Mouse (Mus musculus) hindbrain, embryonic 10.5 days (tissue): ENCODE data around the gene Cmtm4. TPM values are rescaled to one million over a fixed set of nuclear protein-coding genes. Genes with fewer than 3 reads are reported as not detected.

Experiments used
- DNase-seq: peaks from one replicate; pipeline ENCODE4 v3.0.0-alpha.2; 2017; ENCODE audit warnings: low spot score
- H3K27ac ChIP-seq: fragments of 300-500 bp; sonication (generic); 2 replicates; pipeline ENCODE4 v1.5.1; 2016; ENCODE audit warnings: mild to moderate bottlenecking, moderate library complexity
- H3K27me3 ChIP-seq: fragments of 300-500 bp; sonication (generic); 2 replicates; pipeline ENCODE4 v1.6.1; 2016; ENCODE audit warnings: mild to moderate bottlenecking; ENCODE audit not compliant: poor library complexity, insufficient read depth, severe bottlenecking
- H3K36me3 ChIP-seq: fragments of 300-500 bp; sonication (generic); 2 replicates; pipeline ENCODE4 v1.6.1; 2016; ENCODE audit warnings: mild to moderate bottlenecking, moderate library complexity
- H3K4me1 ChIP-seq: fragments of 300-500 bp; sonication (generic); replicated peaks from 2 replicates; pipeline ENCODE4 v1.6.1; 2016; ENCODE audit warnings: mild to moderate bottlenecking
- H3K4me3 ChIP-seq: fragments of 300-500 bp; sonication (generic); 2 replicates; pipeline ENCODE4 v1.5.1; 2016; ENCODE audit warnings: mild to moderate bottlenecking, moderate library complexity
- H3K9me3 ChIP-seq: fragments of 300-500 bp; sonication (generic); 2 replicates; pipeline ENCODE4 v1.6.1; 2016; ENCODE audit warnings: mild to moderate bottlenecking, moderate library complexity
- WGBS: fragments of 180-500 bp; shearing (Covaris S2); methylation state at CpG from one replicate; pipeline ENCODE4 v1.1.7; 2016; 5-methylcytosine and 5-hydroxymethylcytosine counted together
- polyA plus RNA-seq: library from polyadenylated mRNA; unstranded; fragments of >200 nt; fragmentation: Nextera tagmentation; extraction: Ambion mirVana; gene quantifications from 2 replicates; pipeline ENCODE4 v1.2.1, GENCODE M21; 2016

Cmtm4 gene
- polyA plus RNA-seq, 1 experiment from 2014 or later, result 1.9 TPM

- H3K36me3 ChIP-seq, result peaks cover 100% of the 10 kb centered on the region
- H3K4me1 ChIP-seq, result no peaks in the 10 kb centered on the region
- H3K27ac ChIP-seq, result no peak overlapping the region
- 94% methylated on average over 6 of the region's 6 CpGs for WGBS
- H3K9me3 ChIP-seq, result no peaks in the 10 kb centered on the region; the same call in 1 of the 2 replicates
- H3K27me3 ChIP-seq, result no peaks in the 10 kb centered on the region
- DNase-seq, result no peak
- no peak overlapping the region for H3K4me3 ChIP-seq
These were observed 37.0 kb upstream of the Cmtm4 start for GRCm38 (mm10) chr8:104432656-104433055.

- no peak overlapping the region for H3K27ac ChIP-seq
- H3K4me3 ChIP-seq, result no peak overlapping the region
- H3K27me3 ChIP-seq, result no peaks in the 10 kb centered on the region
- no peak for DNase-seq
- 89% methylated on average over 7 of the region's 7 CpGs for WGBS
- H3K36me3 ChIP-seq, result peaks cover 100% of the 10 kb centered on the region
- no peaks in the 10 kb centered on the region for H3K4me1 ChIP-seq
- no peaks in the 10 kb centered on the region; the same call in 1 of the 2 replicates for H3K9me3 ChIP-seq
These were observed 34.6 kb upstream of the Cmtm4 start for GRCm38 (mm10) chr8:104430230-104430629.

- Histone ChIP-seq H3K4me1 (no peaks in the 10 kb centered on the region), H3K9me3 (no peaks in the 10 kb centered on the region; the same call in 1 of the 2 replicates), H3K27ac (no peak overlapping the region), H3K27me3 (no peaks in the 10 kb centered on the region), H3K36me3 (peaks cover 100% of the 10 kb centered on the region), H3K4me3 (no peak overlapping the region)
- 95% methylated on average over 13 of the region's 13 CpGs for WGBS
- DNase-seq, result no peak
These were observed 32.1 kb upstream of the Cmtm4 start for GRCm38 (mm10) chr8:104427703-104428102.

- H3K9me3 ChIP-seq, result no peaks in the 10 kb centered on the region
- no peak overlapping the region for H3K4me3 ChIP-seq
- H3K4me1 ChIP-seq, result no peaks in the 10 kb centered on the region
- no peak overlapping the region for H3K27ac ChIP-seq
- 89% methylated on average over 6 of the region's 6 CpGs for WGBS
- H3K36me3 ChIP-seq, result peaks cover 100% of the 10 kb centered on the region
- DNase-seq, result no peak
- H3K27me3 ChIP-seq, result no peaks in the 10 kb centered on the region
These were observed 26.7 kb upstream of the Cmtm4 start for GRCm38 (mm10) chr8:104422313-104422712.

GRCm38 (mm10) chr8:104416022-104416421 is 20.4 kb upstream of the Cmtm4 start:
- no peaks in the 10 kb centered on the region for H3K9me3 ChIP-seq
- H3K27ac ChIP-seq, result no peak overlapping the region
- DNase-seq, result no peak
- WGBS, result 90% methylated on average over 6 of the region's 6 CpGs
- 0 out of 2 replicates have a peak, but pooled peaks cover 3% of the 10 kb centered on the region for H3K4me1 ChIP-seq
- H3K27me3 ChIP-seq, result no peaks in the 10 kb centered on the region
- H3K4me3 ChIP-seq, result no peak overlapping the region
- peaks cover 51% of the 10 kb centered on the region for H3K36me3 ChIP-seq

- 54% methylated on average over 3 of the region's 3 CpGs for WGBS
- Histone ChIP-seq H3K27ac (no peak overlapping the region), H3K4me1 (0 out of 2 replicates have a peak, but pooled peaks cover 3% of the 10 kb centered on the region), H3K9me3 (no peaks in the 10 kb centered on the region), H3K4me3 (no peak overlapping the region), H3K36me3 (peaks cover 33% of the 10 kb centered on the region), H3K27me3 (no peaks in the 10 kb centered on the region)
- no peak for DNase-seq
These were observed 18.6 kb upstream of the Cmtm4 start for GRCm38 (mm10) chr8:104414204-104414603.

GRCm38 (mm10) chr8:104413770-104414169 is 18.2 kb upstream of the Cmtm4 start:
- Histone ChIP-seq H3K4me1 (0 out of 2 replicates have a peak, but pooled peaks cover 3% of the 10 kb centered on the region), H3K9me3 (no peaks in the 10 kb centered on the region), H3K27me3 (no peaks in the 10 kb centered on the region), H3K36me3 (peaks cover 29% of the 10 kb centered on the region), H3K4me3 (no peak overlapping the region), H3K27ac (no peak overlapping the region)
- 82% methylated on average over 4 of the region's 4 CpGs for WGBS
- DNase-seq, result no peak

GRCm38 (mm10) chr8:104412805-104413532 is 17.4 kb upstream of the Cmtm4 start:
- Histone ChIP-seq H3K4me3 (no peak overlapping the region), H3K36me3 (peaks cover 21% of the 10 kb centered on the region), H3K4me1 (0 out of 2 replicates have a peak, but pooled peaks cover 3% of the 10 kb centered on the region), H3K9me3 (no peaks in the 10 kb centered on the region), H3K27ac (no peak overlapping the region), H3K27me3 (no peaks in the 10 kb centered on the region)
- DNase-seq, result no peak
- 83% methylated on average over 7 of the region's 7 CpGs for WGBS

GRCm38 (mm10) chr8:104411972-104412371 is 16.4 kb upstream of the Cmtm4 start:
- Histone ChIP-seq H3K4me3 (no peak overlapping the region), H3K27me3 (no peaks in the 10 kb centered on the region), H3K9me3 (no peaks in the 10 kb centered on the region), H3K4me1 (0 out of 2 replicates have a peak, but pooled peaks cover 3% of the 10 kb centered on the region), H3K27ac (no peak overlapping the region), H3K36me3 (peaks cover 11% of the 10 kb centered on the region)
- DNase-seq, result no peak
- 87% methylated on average over 3 of the region's 3 CpGs for WGBS

- no peaks in the 10 kb centered on the region for H3K27me3 ChIP-seq
- H3K9me3 ChIP-seq, result no peaks in the 10 kb centered on the region
- no peak for DNase-seq
- H3K27ac ChIP-seq, result no peak overlapping the region
- peaks cover 10% of the 10 kb centered on the region; the same call in 1 of the 2 replicates for H3K36me3 ChIP-seq
- H3K4me3 ChIP-seq, result no peak overlapping the region
- H3K4me1 ChIP-seq, result 0 out of 2 replicates have a peak, but pooled peaks cover 3% of the 10 kb centered on the region
- 89% methylated on average over 3 of the region's 3 CpGs for WGBS
These were observed 15.9 kb upstream of the Cmtm4 start for GRCm38 (mm10) chr8:104411468-104411867.

GRCm38 (mm10) chr8:104410628-104411273 is 15.1 kb upstream of the Cmtm4 start:
- H3K4me1 ChIP-seq, result 0 out of 2 replicates have a peak, but pooled peaks cover 3% of the 10 kb centered on the region
- H3K36me3 ChIP-seq, result peaks cover 9% of the 10 kb centered on the region; the same call in 1 of the 2 replicates
- H3K9me3 ChIP-seq, result no peaks in the 10 kb centered on the region
- 58% methylated on average over 7 of the region's 7 CpGs for WGBS
- no peak overlapping the region for H3K4me3 ChIP-seq
- no peak for DNase-seq
- H3K27me3 ChIP-seq, result no peaks in the 10 kb centered on the region
- no peak overlapping the region for H3K27ac ChIP-seq

GRCm38 (mm10) chr8:104408328-104409110 is 12.9 kb upstream of the Cmtm4 start:
- no peaks in the 10 kb centered on the region for H3K27me3 ChIP-seq
- H3K4me3 ChIP-seq, result no peak overlapping the region
- H3K9me3 ChIP-seq, result peaks cover 3% of the 10 kb centered on the region; the same call in 1 of the 2 replicates
- no peak overlapping the region for H3K27ac ChIP-seq
- no peak for DNase-seq
- H3K36me3 ChIP-seq, result no peaks in the 10 kb centered on the region
- 90% methylated on average over 7 of the region's 7 CpGs for WGBS
- H3K4me1 ChIP-seq, result no peaks in the 10 kb centered on the region
